Mouse (Mus musculus): Measurements from ENCODE around the gene Gm3646. TPM values are rescaled to one million over a fixed set of nuclear protein-coding genes. Genes with fewer than 3 reads are reported as not detected.

Gm3646 gene
- polyA plus RNA-seq, 1 experiment from 2014 or later, result not detected

DNA sequence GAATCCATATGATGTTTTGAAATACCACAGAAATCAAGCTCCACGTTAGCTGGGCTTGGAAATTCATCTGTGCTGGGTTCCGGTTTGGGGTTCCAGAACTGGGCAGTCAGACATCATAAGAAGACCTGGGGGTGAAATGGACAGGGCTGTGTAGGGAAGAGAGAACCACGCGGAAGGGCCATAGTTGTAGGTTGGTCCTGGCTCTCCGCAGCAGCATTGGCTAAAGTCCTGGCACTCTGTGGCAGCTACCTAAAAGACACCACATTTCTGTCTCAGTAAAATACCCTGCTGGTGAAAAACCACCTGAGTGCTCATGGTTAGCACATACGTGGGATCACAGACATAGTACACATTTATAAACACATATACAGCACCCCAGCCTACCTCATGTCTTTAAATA lies 343 bp downstream of the Gm3646 start:
- 79% methylated on average over 6 of the region's 6 CpGs for WGBS
- no peak overlapping the region for H3K9ac ChIP-seq (ENCODE audit: low read depth, low read length)

DNA sequence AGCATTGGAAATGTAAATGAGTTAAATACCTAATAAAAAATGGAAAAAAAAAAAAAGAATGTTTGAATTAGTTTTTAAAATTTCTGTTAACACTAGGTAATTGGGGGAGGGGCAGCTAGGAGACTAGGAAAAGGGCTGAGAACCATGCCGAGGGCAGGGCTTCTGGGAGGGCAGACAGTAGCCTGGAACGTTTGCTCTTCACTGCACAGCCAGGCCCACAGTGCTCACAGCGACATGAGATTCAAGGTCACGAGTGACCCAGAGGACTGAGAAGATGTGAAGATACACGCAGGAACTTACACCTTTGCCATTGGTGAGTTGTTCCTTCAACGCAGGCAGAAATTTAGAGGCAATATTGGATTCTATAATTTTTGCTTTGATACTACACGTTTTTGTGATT lies 2.2 kb downstream of the Gm3646 start:
- Histone ChIP-seq H3K4me2 (no peak overlapping the region), H3K9ac (ENCODE audit: low read depth, low read length) (no peak overlapping the region), H3K27ac (ENCODE audit: low read depth, low read length) (no peak overlapping the region), H3K4me1 (replicated peaks; ENCODE audit: control insufficient read depth, insufficient read depth, low read length) (no peaks in the 10 kb centered on the region), H3K9me3 (ENCODE audit: control insufficient read depth, low read length) (no peaks in the 10 kb centered on the region), H3K36me3 (ENCODE audit: control insufficient read depth, insufficient read depth, low read length) (no peaks in the 10 kb centered on the region), H3K4me3 (ENCODE audit: low read depth, low read length) (no peak overlapping the region), H3K27me3 (replicated peaks; ENCODE audit: control insufficient read depth, insufficient read depth, low read length) (no peaks in the 10 kb centered on the region)
- WGBS, result 78% methylated on average over 7 of the region's 7 CpGs
- no peak for DNase-seq (ENCODE audit: low spot score)
- no peak for ATAC-seq (replicated peaks; ENCODE audit: low FRiP score)

More for the DNA sequence above, 343 bp downstream of the Gm3646 start:
- ATAC-seq (replicated peaks; ENCODE audit: low FRiP score) (no peak), DNase-seq (ENCODE audit: low spot score) (no peak)
- no peaks in the 10 kb centered on the region for H3K4me1 ChIP-seq (replicated peaks; ENCODE audit: control insufficient read depth, insufficient read depth, low read length)
- H3K27me3 ChIP-seq (replicated peaks; ENCODE audit: control insufficient read depth, insufficient read depth, low read length), result no peaks in the 10 kb centered on the region
- no peak overlapping the region for H3K4me2 ChIP-seq
- H3K4me3 ChIP-seq (ENCODE audit: low read depth, low read length), result no peak overlapping the region
- H3K36me3 ChIP-seq (ENCODE audit: control insufficient read depth, insufficient read depth, low read length), result no peaks in the 10 kb centered on the region
- H3K27ac ChIP-seq (ENCODE audit: low read depth, low read length), result no peak overlapping the region
- no peaks in the 10 kb centered on the region for H3K9me3 ChIP-seq (ENCODE audit: control insufficient read depth, low read length)

DNA sequence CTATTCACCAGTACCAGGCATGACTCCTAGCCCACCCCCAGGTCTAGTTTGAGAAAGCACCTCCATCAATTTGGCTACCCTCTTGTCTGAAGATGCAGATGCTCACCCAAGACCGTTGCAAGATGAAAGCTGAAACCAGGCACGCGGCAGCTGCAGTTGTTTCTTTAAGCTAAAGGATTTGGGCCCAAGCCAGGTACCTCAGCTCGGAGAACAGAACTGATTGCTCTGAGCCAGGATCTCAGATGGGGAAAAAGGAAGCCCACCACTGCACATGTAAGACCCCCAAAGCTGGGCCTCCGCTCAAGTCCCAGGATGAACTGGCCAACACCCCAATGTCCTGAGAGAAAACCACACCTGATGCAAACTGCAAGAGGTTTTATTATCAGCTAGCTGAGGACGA lies 7.6 kb downstream of the Gm3646 start:
- Histone ChIP-seq H3K27me3 (replicated peaks; ENCODE audit: control insufficient read depth, insufficient read depth, low read length) (no peaks in the 10 kb centered on the region), H3K9ac (ENCODE audit: low read depth, low read length) (no peak overlapping the region), H3K4me2 (no peak overlapping the region), H3K4me1 (replicated peaks; ENCODE audit: control insufficient read depth, insufficient read depth, low read length) (no peaks in the 10 kb centered on the region), H3K9me3 (ENCODE audit: control insufficient read depth, low read length) (no peaks in the 10 kb centered on the region; the same call in 1 of the 2 replicates), H3K4me3 (ENCODE audit: low read depth, low read length) (no peak overlapping the region), H3K36me3 (ENCODE audit: control insufficient read depth, insufficient read depth, low read length) (no peaks in the 10 kb centered on the region), H3K27ac (ENCODE audit: low read depth, low read length) (no peak overlapping the region)
- WGBS, result 91% methylated on average over 6 of the region's 6 CpGs
- no peak for DNase-seq (ENCODE audit: low spot score)
- no peak for ATAC-seq (replicated peaks; ENCODE audit: low FRiP score)

DNA sequence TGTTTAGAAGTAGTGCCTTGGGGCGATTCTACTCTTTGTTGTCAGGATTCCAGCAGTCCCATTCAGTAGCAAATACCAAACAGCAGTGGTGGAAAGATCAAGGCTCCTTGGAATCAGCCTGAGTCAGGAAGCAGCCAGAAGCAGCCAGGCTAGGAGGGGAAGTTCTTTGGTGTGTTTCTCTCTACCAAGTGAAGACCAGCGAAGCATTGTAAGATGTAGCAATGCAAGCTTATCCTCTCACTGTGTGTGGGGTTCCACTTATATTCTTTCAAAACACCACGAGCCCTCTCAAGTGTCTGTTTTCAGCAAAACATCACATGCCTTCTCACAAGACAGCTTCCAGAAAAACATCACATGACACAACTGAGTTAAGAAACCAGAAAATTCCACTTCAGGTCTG lies 8.4 kb downstream of the Gm3646 start:
- H3K27ac ChIP-seq (ENCODE audit: low read depth, low read length), result no peak overlapping the region
- WGBS, result 86% methylated on average over 3 of the region's 3 CpGs
- H3K9me3 ChIP-seq (ENCODE audit: control insufficient read depth, low read length), result no peaks in the 10 kb centered on the region; the same call in 1 of the 2 replicates
- no peak for ATAC-seq (replicated peaks; ENCODE audit: low FRiP score)
- H3K27me3 ChIP-seq (replicated peaks; ENCODE audit: control insufficient read depth, insufficient read depth, low read length), result no peaks in the 10 kb centered on the region
- H3K4me2 ChIP-seq, result no peak overlapping the region
- no peak for DNase-seq (ENCODE audit: low spot score)
- no peaks in the 10 kb centered on the region for H3K36me3 ChIP-seq (ENCODE audit: control insufficient read depth, insufficient read depth, low read length)
- no peak overlapping the region for H3K4me3 ChIP-seq (ENCODE audit: low read depth, low read length)
- H3K4me1 ChIP-seq (replicated peaks; ENCODE audit: control insufficient read depth, insufficient read depth, low read length), result no peaks in the 10 kb centered on the region
- no peak overlapping the region for H3K9ac ChIP-seq (ENCODE audit: low read depth, low read length)

DNA sequence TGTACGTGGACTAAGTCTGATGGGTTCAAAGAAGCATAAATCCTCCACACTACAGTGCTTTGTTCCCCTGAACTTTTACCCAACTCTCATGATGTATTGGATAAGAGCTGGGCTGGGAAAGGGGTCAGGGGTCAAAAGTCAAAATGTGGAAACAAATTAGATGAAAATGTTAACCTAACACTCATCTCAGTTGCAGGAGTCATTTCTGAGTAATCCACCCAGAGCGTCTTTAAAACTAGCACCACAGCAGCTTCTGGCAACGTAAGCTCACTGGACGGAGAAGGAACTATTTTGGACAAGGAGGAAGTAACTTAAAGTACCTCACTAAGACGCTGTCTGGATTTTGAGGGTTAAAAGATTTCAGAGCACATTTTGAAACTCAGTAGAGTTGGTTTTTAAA lies 20.5 kb downstream of the Gm3646 start:
- H3K9ac ChIP-seq (ENCODE audit: low read depth, low read length), result no peak overlapping the region
- H3K4me3 ChIP-seq (ENCODE audit: low read depth, low read length), result no peak overlapping the region
- no peaks in the 10 kb centered on the region for H3K36me3 ChIP-seq (ENCODE audit: control insufficient read depth, insufficient read depth, low read length)
- H3K9me3 ChIP-seq (ENCODE audit: control insufficient read depth, low read length), result no peaks in the 10 kb centered on the region
- 47% methylated on average over 5 of the region's 5 CpGs for WGBS
- no peak overlapping the region for H3K27ac ChIP-seq (ENCODE audit: low read depth, low read length)
- no peak overlapping the region for H3K4me2 ChIP-seq
- no peak for ATAC-seq (replicated peaks; ENCODE audit: low FRiP score)
- no peaks in the 10 kb centered on the region for H3K4me1 ChIP-seq (replicated peaks; ENCODE audit: control insufficient read depth, insufficient read depth, low read length)
- no peaks in the 10 kb centered on the region for H3K27me3 ChIP-seq (replicated peaks; ENCODE audit: control insufficient read depth, insufficient read depth, low read length)
- DNase-seq (ENCODE audit: low spot score), result no peak

DNA sequence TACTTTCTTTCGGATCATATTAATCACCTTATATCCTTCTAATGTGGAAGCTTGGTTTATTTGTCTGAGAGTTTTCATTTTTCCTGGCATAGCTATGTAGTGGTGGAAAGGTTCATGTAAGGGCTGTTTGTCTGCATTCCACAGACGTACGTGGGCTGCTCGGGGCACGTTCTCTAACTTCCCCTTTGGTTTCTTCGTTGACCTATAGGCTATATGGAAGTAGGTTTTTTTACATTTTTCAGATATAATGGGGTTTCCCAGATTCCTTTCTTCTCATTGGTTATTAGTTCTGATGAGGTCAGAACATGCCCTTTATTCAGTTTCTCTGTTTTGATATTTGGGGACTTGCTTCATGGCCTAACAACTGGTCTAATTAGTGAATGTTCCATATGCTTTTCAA lies 23.3 kb downstream of the Gm3646 start:
- DNase-seq (ENCODE audit: low spot score), result no peak
- Histone ChIP-seq H3K4me2 (no peak overlapping the region), H3K36me3 (ENCODE audit: control insufficient read depth, insufficient read depth, low read length) (no peaks in the 10 kb centered on the region), H3K27me3 (replicated peaks; ENCODE audit: control insufficient read depth, insufficient read depth, low read length) (no peaks in the 10 kb centered on the region), H3K4me1 (replicated peaks; ENCODE audit: control insufficient read depth, insufficient read depth, low read length) (no peaks in the 10 kb centered on the region), H3K9me3 (ENCODE audit: control insufficient read depth, low read length) (no peaks in the 10 kb centered on the region), H3K4me3 (ENCODE audit: low read depth, low read length) (no peak overlapping the region), H3K27ac (ENCODE audit: low read depth, low read length) (no peak overlapping the region), H3K9ac (ENCODE audit: low read depth, low read length) (no peak overlapping the region)
- ATAC-seq (replicated peaks; ENCODE audit: low FRiP score), result no peak
- 67% methylated on average over 6 of the region's 6 CpGs for WGBS

DNA sequence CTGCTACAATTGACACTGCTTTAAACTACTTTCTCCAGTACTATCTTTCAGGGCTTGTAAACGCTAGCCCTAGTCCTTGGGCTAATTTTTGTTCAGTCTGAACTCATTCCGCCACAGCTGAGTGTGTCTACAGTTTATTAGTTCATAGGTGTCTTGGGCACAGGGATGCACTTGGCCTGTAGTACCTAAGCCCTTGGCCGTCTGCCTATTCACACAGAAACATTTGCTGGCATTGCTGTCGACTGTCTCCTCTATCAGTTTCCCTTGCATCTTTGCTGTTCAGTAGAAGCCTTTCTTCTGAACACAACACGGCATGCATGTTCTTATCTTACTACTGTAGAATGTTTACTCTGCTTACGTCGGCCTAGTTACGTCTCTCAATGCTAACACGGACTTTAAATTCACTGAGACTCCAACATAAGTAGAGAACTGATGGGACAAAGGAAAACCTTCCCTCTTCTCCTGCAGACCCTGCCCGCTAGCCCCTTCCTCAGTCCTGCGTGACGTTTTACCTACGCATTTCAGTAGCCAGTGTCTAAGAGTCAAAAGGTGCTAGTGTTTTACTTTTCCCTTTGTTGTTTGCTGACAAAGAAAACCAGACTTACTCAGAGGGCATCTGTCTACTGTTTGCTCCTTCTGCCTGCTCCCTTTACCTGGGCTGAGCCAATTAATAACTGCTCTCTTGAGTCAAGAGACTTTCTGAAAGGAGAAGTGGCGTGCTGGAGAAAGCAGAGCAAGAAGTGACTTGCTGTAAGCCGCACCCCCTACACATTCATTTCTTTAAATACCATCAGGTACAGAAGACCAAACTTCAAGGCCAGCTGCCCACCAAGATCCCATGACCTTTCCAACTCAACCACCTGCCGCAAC lies 25.8 kb downstream of the Gm3646 start:
- Histone ChIP-seq H3K9ac (ENCODE audit: low read depth, low read length) (no peak overlapping the region), H3K9me3 (ENCODE audit: control insufficient read depth, low read length) (no peaks in the 10 kb centered on the region), H3K4me3 (ENCODE audit: low read depth, low read length) (no peak overlapping the region), H3K4me2 (no peak overlapping the region), H3K36me3 (ENCODE audit: control insufficient read depth, insufficient read depth, low read length) (no peaks in the 10 kb centered on the region), H3K27me3 (replicated peaks; ENCODE audit: control insufficient read depth, insufficient read depth, low read length) (no peaks in the 10 kb centered on the region), H3K4me1 (replicated peaks; ENCODE audit: control insufficient read depth, insufficient read depth, low read length) (no peaks in the 10 kb centered on the region), H3K27ac (ENCODE audit: low read depth, low read length) (no peak overlapping the region)
- WGBS, result 74% methylated on average over 16 of the region's 16 CpGs
- DNase-seq (ENCODE audit: low spot score) (no peak), ATAC-seq (replicated peaks; ENCODE audit: low FRiP score) (no peak)

DNA sequence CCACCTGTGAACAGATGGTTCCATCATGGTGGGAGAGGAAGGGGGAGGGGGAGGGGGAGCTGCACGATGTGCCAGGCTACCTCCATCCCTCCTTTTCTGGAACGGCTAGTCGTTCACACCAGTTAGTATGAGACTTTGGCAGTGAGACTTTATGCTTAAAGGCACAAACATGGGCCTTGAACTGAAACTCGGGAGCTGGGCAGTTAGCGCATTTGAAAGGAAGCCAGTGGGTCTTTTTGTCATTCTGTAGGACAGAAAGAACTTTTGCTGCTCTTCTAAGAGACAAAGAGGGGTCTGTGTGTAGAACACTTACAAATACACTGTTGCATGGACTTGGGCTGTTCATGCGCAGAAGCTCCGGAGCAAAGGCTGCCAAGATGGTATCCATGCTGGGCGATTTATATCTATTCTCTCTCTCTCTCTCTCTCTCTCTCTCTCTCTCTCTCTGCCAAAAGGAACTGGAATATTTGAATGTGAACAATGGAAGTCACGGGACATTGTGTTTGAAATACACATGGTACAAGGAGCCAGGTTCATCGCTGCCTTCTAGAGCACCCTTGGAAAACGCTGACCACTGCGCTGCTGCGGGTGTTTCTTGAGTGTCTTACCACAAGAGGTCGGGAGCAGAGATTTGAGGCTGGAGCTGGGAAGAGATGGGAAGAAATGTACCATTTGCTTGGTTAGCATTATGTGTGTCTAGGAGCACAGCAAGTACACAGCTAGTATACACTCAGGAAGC lies 31.0 kb downstream of the Gm3646 start:
- H3K9ac ChIP-seq (ENCODE audit: low read depth, low read length), result no peak overlapping the region
- H3K27ac ChIP-seq (ENCODE audit: low read depth, low read length), result no peak overlapping the region
- 77% methylated on average over 14 of the region's 14 CpGs for WGBS
- DNase-seq (ENCODE audit: low spot score) (no peak), ATAC-seq (replicated peaks; ENCODE audit: low FRiP score) (no peak)
- H3K27me3 ChIP-seq (replicated peaks; ENCODE audit: control insufficient read depth, insufficient read depth, low read length), result no peaks in the 10 kb centered on the region
- no peaks in the 10 kb centered on the region for H3K36me3 ChIP-seq (ENCODE audit: control insufficient read depth, insufficient read depth, low read length)
- H3K4me2 ChIP-seq, result no peak overlapping the region
- peaks cover 6% of the 10 kb centered on the region for H3K4me1 ChIP-seq (replicated peaks; ENCODE audit: control insufficient read depth, insufficient read depth, low read length)
- H3K4me3 ChIP-seq (ENCODE audit: low read depth, low read length), result no peak overlapping the region
- H3K9me3 ChIP-seq (ENCODE audit: control insufficient read depth, low read length), result no peaks in the 10 kb centered on the region

Measured in liver, embryonic 11.5 days (tissue).